In the genomic region with DNA sequence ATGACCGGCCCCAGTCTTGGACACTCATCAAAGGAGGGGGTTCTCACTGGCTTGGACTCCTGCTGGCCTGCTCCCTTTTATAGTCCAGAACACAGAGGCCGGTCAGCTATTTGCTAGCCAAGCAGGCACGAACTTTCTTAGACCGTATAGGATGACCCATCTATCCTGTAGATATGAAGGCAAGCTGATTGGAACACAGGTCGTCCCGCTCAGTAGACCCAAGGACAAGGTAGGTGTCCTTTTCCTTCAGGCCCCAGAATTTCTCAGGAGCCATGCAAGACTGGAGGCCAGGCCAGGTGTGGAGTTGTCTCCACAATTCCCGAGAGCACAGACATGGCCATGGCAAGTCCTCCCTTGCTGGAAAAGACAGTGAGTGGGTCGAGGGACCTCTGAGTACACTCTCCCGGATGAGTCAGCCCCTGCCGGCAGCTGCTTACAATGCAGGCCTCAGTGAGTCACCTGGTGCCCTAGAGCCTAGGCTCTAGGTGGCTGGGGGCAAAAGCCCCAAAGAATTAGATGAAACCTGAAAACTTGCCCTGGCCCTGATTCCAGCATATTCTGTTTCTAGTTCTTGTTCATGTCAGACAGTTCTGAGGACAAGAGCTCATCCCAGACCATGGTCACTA, we compare ENCODE assay signal across 9 mouse cellular contexts. TPM values are rescaled to one million over a fixed set of nuclear protein-coding genes. Genes with fewer than 3 reads are reported as not detected.
DNase-seq lines count a peak whose midpoint lies in the region; ATAC-seq and TF ChIP-seq lines count a peak whose summit lies in the region.
"Had no signal": no experiment of that assay in that cellular context is flagged by ENCODE, and none has a peak within 500 bp of the region (broad histone marks: within the 10 kb centered on the region; RNA-seq: fewer than 3 reads in every experiment).

No protein-coding gene starts in this region.

- no peak for ATAC-seq in heart, postnatal 0 days (ENCODE audit: insufficient read depth, low read depth)
- no peak for ATAC-seq in embryonic facial prominence, embryonic 14.5 days (ENCODE audit: low read depth)
- no peak for ATAC-seq in midbrain, embryonic 13.5 days
- ATAC-seq in granulocyte monocyte progenitor cell, adult 5-6 weeks (replicated peaks; ENCODE audit: poor library complexity, severe bottlenecking): no peak

- H3K4me1 ChIP-seq in heart, postnatal 0 days (ENCODE audit: control insufficient read depth, insufficient read depth): peaks cover 24% of the 10 kb centered on the region; the same call in 1 of the 2 replicates
- peaks cover 11% of the 10 kb centered on the region for H3K4me1 ChIP-seq in embryonic facial prominence, embryonic 14.5 days (ENCODE audit: control insufficient read depth, insufficient read depth, low read length)
- H3K4me1 ChIP-seq in midbrain, embryonic 13.5 days (replicated peaks): peaks cover 33% of the 10 kb centered on the region

- DNase-seq in heart, postnatal 0 days (ENCODE audit: low spot score): no peak
- no peak for DNase-seq in heart, postnatal 14 days
- peak; percentile 73 for DNase-seq in R1 (ENCODE audit: low read depth, low spot score)
- DNase-seq in embryonic facial prominence, embryonic 14.5 days (ENCODE audit: low spot score): peak; percentile 29
- no peak for DNase-seq in right cerebral cortex, postnatal 36 days (ENCODE audit: low spot score in 2 of 2)
- DNase-seq in gastrocnemius, adult 8-10 months (ENCODE audit: low spot score in 2 of 2): no peak

- 31% methylated on average over 10 of the region's 10 CpGs for WGBS in heart, postnatal 0 days
- WGBS in embryonic facial prominence, embryonic 14.5 days: 25% methylated on average over 10 of the region's 10 CpGs
- 21% methylated on average over 10 of the region's 10 CpGs for WGBS in midbrain, embryonic 13.5 days

- H3K27me3 ChIP-seq in heart, postnatal 0 days (ENCODE audit: control insufficient read depth, insufficient read depth, low read length): no peaks in the 10 kb centered on the region
- no peaks in the 10 kb centered on the region for H3K27me3 ChIP-seq in embryonic facial prominence, embryonic 14.5 days (replicated peaks; ENCODE audit: control insufficient read depth, insufficient read depth, low read length)
- H3K27me3 ChIP-seq in midbrain, embryonic 13.5 days: peaks cover 16% of the 10 kb centered on the region

- no peak overlapping the region for H3K9ac ChIP-seq in heart, postnatal 0 days (replicated peaks; ENCODE audit: low read depth, low read length)
- no peak overlapping the region for H3K9ac ChIP-seq in embryonic facial prominence, embryonic 14.5 days (ENCODE audit: low read depth, low read length)
- peak overlapping the region; percentile 87; the same call in 1 of the 2 replicates for H3K9ac ChIP-seq in midbrain, embryonic 13.5 days (replicated peaks)

- H3K4me3 ChIP-seq in heart, postnatal 0 days (ENCODE audit: low read depth, low read length): no peak overlapping the region
- H3K4me3 ChIP-seq in embryonic facial prominence, embryonic 14.5 days (ENCODE audit: low read depth, low read length): peak overlapping the region; percentile 76; the same call in 1 of the 2 replicates
- H3K4me3 ChIP-seq in midbrain, embryonic 13.5 days (replicated peaks): no peak overlapping the region

- no peaks in the 10 kb centered on the region for H3K9me3 ChIP-seq in heart, postnatal 0 days (replicated peaks; ENCODE audit: control insufficient read depth, low read length)
- H3K9me3 ChIP-seq in embryonic facial prominence, embryonic 14.5 days (ENCODE audit: control insufficient read depth, low read length): no peaks in the 10 kb centered on the region
- H3K9me3 ChIP-seq in midbrain, embryonic 13.5 days: no peaks in the 10 kb centered on the region
- H3K9me3 ChIP-seq: megakaryocyte, embryonic 14.5 days had no signal

- peaks cover 8% of the 10 kb centered on the region; the same call in 1 of the 2 replicates for H3K36me3 ChIP-seq in heart, postnatal 0 days (replicated peaks; ENCODE audit: control insufficient read depth, insufficient read depth, low read length)
- peaks cover 38% of the 10 kb centered on the region for H3K36me3 ChIP-seq in embryonic facial prominence, embryonic 14.5 days (ENCODE audit: control insufficient read depth, insufficient read depth, low read length)
- peaks cover 31% of the 10 kb centered on the region for H3K36me3 ChIP-seq in midbrain, embryonic 13.5 days

- peak; percentile 22; the same call in 1 of the 2 replicates for TF ChIP-seq CTCF in heart, postnatal 0 days (IDR thresholded peaks at IDR 0.05; ENCODE audit: low read depth)

- intact Hi-C loops in heart, postnatal 14 days (cut with DNase I): no loop called here

- no peak overlapping the region for H3K27ac ChIP-seq in heart, postnatal 0 days (ENCODE audit: low read depth)
- H3K27ac ChIP-seq in embryonic facial prominence, embryonic 14.5 days (replicated peaks; ENCODE audit: low read depth, low read length): no peak overlapping the region
- no peak overlapping the region for H3K27ac ChIP-seq in midbrain, embryonic 13.5 days

- TF ChIP-seq EP300 in heart, postnatal 0 days (IDR thresholded peaks at IDR 0.05; ENCODE audit: low read depth): no peak

- no peak overlapping the region for H3K4me2 ChIP-seq in heart, postnatal 0 days (ENCODE audit: low read depth, low read length)
- H3K4me2 ChIP-seq in embryonic facial prominence, embryonic 14.5 days (ENCODE audit: low read depth, low read length): peak overlapping the region; percentile 83
- H3K4me2 ChIP-seq in midbrain, embryonic 13.5 days (replicated peaks): peak overlapping the region; percentile 83

RNA-seq across cellular contexts. Expression of a gene that starts 1.5 kb away (rescaled TPM):
- total RNA-seq in heart, postnatal 0 days (2014; rRNA removed; ENCODE audit: low replicate concordance): 8.9 and 27.8 TPM in 2 replicates
- polyA plus RNA-seq in heart, postnatal 0 days (2015; fragmentation: Nextera tagmentation; extraction: Ambion mirVana): 2.8 and 3.4 TPM in 2 replicates
- total RNA-seq in heart, postnatal 14 days (2021): 10 to 100 TPM; 13.4 to 15.8 TPM
- 7.6 TPM in 2 replicates for polyA plus RNA-seq in embryonic facial prominence, embryonic 14.5 days (2014; fragmentation: Nextera tagmentation; extraction: Ambion mirVana)
- polyA plus RNA-seq in midbrain, embryonic 13.5 days (2015; fragmentation: Nextera tagmentation; extraction: Ambion mirVana): 5.6 and 6.7 TPM in 2 replicates
- total RNA-seq in granulocyte monocyte progenitor cell, adult 5-6 weeks (2014; fragmentation: Nextera tagmentation): 8.0 and 8.5 TPM in 2 replicates
- 1.1 and 6.6 TPM in 2 replicates for total RNA-seq in granulocyte monocyte progenitor cell, adult 5-6 weeks (2017)
- 1 to 10 TPM; 2.5 to 8.7 (median 5.1) TPM for total RNA-seq in gastrocnemius, adult 8-10 months (2022)

RNA-seq across cellular contexts. Expression of a gene that starts 34.9 kb away (rescaled TPM):
- total RNA-seq in heart, postnatal 0 days (2014; rRNA removed; ENCODE audit: low replicate concordance): 68.2 and 74.8 TPM in 2 replicates
- 17.9 and 18.4 TPM in 2 replicates for polyA plus RNA-seq in heart, postnatal 0 days (2015; fragmentation: Nextera tagmentation; extraction: Ambion mirVana)
- total RNA-seq in heart, postnatal 14 days (2021): 10 to 100 TPM; 86.3 to 94.8 TPM
- polyA plus RNA-seq in embryonic facial prominence, embryonic 14.5 days (2014; fragmentation: Nextera tagmentation; extraction: Ambion mirVana): 59.8 and 66.0 TPM in 2 replicates
- 43.0 and 47.3 TPM in 2 replicates for polyA plus RNA-seq in midbrain, embryonic 13.5 days (2015; fragmentation: Nextera tagmentation; extraction: Ambion mirVana)
- 165 and 169 TPM in 2 replicates for total RNA-seq in granulocyte monocyte progenitor cell, adult 5-6 weeks (2014; fragmentation: Nextera tagmentation)
- total RNA-seq in granulocyte monocyte progenitor cell, adult 5-6 weeks (2017): 300 and 382 TPM in 2 replicates
- 10 to 100 TPM; 44.0 to 55.2 (median 46.2) TPM for total RNA-seq in gastrocnemius, adult 8-10 months (2022)

RNA-seq across cellular contexts. Expression of a gene that starts 37.6 kb away (rescaled TPM):
- not detected in 2 replicates for total RNA-seq in heart, postnatal 0 days (2014; rRNA removed; ENCODE audit: low replicate concordance)
- polyA plus RNA-seq in heart, postnatal 0 days (2015; fragmentation: Nextera tagmentation; extraction: Ambion mirVana): not detected in 2 replicates
- under 1 TPM in 1 of 2 experiments, not detected in 1; 0.12 TPM for total RNA-seq in heart, postnatal 14 days (2021)
- polyA plus RNA-seq in embryonic facial prominence, embryonic 14.5 days (2014; fragmentation: Nextera tagmentation; extraction: Ambion mirVana): 0.13 and 0.26 TPM in 2 replicates
- 0.08 and 0.16 TPM in 2 replicates for polyA plus RNA-seq in midbrain, embryonic 13.5 days (2015; fragmentation: Nextera tagmentation; extraction: Ambion mirVana)
- total RNA-seq in granulocyte monocyte progenitor cell, adult 5-6 weeks (2014; fragmentation: Nextera tagmentation): not detected in 2 replicates
- total RNA-seq in granulocyte monocyte progenitor cell, adult 5-6 weeks (2017): 0.26 TPM in 1 of 2 replicates, not detected in the other
- under 1 TPM; 0.19 to 0.58 (median 0.39) TPM for total RNA-seq in gastrocnemius, adult 8-10 months (2022)

Comparison
In these comparisons a context has a peak if more than half of its experiments do, and no peak if none do; other contexts are left out.
1. DNase-seq: peak in R1 (single experiment) and embryonic facial prominence, embryonic 14.5 days (single experiment); none in heart, postnatal 0 days (single experiment), heart, postnatal 14 days (0 of 2), right cerebral cortex, postnatal 36 days (0 of 2) and gastrocnemius, adult 8-10 months (0 of 2).